Mouse (Mus musculus): ENCODE results near the gene Lama5. TPM values are rescaled to one million over a fixed set of nuclear protein-coding genes. Genes with fewer than 3 reads are reported as not detected.

Lama5 gene
- polyA plus RNA-seq, 1 experiment from 2014 or later, result 54.1 TPM

GRCm38 (mm10) chr2:180229129-180229528 is 3.5 kb upstream of the Lama5 start:
- peaks cover 29% of the 10 kb centered on the region for H3K4me1 ChIP-seq (ENCODE audit: control insufficient read depth, insufficient read depth, low read length)
- no peak overlapping the region for H3K9ac ChIP-seq (ENCODE audit: low read depth, low read length)
- ATAC-seq (ENCODE audit: low FRiP score, low TSS enrichment), result no peak
- H3K4me3 ChIP-seq (ENCODE audit: low read length), result no peak overlapping the region
- H3K36me3 ChIP-seq (ENCODE audit: control insufficient read depth, insufficient read depth, low read length), result no peaks in the 10 kb centered on the region
- peaks cover 20% of the 10 kb centered on the region for H3K27me3 ChIP-seq (ENCODE audit: control insufficient read depth, insufficient read depth, low read length)
- no peak overlapping the region for H3K4me2 ChIP-seq (replicated peaks; ENCODE audit: low read depth, low read length)
- no peaks in the 10 kb centered on the region for H3K9me3 ChIP-seq (ENCODE audit: control insufficient read depth, low read length)
- 77% methylated on average over 3 of the region's 3 CpGs for WGBS
- H3K27ac ChIP-seq (ENCODE audit: low read depth, low read length), result no peak overlapping the region

DNA sequence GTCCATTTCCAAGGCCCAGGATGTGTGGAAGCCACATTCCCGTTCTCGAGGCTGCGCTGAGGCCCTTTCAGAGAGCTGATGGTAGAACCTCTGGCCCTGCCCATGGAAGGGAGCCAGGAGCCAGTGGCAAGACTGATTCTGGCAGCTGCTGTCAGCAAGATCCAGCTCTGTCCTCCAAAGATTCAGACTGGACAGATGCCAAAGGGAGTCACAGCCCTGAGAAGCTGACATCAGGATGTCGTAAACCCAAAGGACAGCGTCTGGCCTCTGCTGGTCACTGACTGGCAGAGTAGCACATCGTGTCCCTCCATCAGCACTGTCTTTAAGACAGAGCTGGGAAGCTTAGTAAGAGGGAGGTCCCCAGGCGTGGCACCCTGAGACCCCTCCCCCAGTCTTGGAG is 2.9 kb upstream of the Lama5 start:
- ATAC-seq (ENCODE audit: low FRiP score, low TSS enrichment), result no peak
- 45% methylated on average over 7 of the region's 7 CpGs for WGBS
- Histone ChIP-seq H3K9ac (ENCODE audit: low read depth, low read length) (no peak overlapping the region), H3K4me3 (ENCODE audit: low read length) (no peak overlapping the region), H3K4me2 (replicated peaks; ENCODE audit: low read depth, low read length) (no peak overlapping the region), H3K27ac (ENCODE audit: low read depth, low read length) (no peak overlapping the region), H3K4me1 (ENCODE audit: control insufficient read depth, insufficient read depth, low read length) (peaks cover 29% of the 10 kb centered on the region), H3K9me3 (ENCODE audit: control insufficient read depth, low read length) (no peaks in the 10 kb centered on the region), H3K36me3 (ENCODE audit: control insufficient read depth, insufficient read depth, low read length) (no peaks in the 10 kb centered on the region), H3K27me3 (ENCODE audit: control insufficient read depth, insufficient read depth, low read length) (peaks cover 21% of the 10 kb centered on the region)

DNA sequence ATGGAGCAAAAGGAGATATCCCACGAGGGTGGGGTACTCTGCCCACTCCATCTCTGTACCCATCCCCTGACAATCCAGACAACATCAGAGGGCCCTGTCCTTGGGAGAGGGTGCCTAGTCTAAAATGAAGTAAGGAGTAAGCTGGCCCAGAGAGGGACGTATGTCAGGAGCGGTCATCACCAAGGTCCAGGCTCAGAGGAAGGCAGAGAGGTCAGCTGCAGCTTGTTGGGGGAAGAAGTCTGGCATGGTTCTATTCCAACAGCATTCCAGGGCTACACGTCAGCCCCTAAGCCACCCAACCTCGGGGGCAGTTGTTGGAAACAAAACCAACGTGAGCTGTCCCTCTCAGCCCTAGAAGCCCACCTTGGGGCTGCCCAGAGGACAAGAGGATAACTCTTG is 2.4 kb upstream of the Lama5 start:
- Histone ChIP-seq H3K4me3 (ENCODE audit: low read length) (no peak overlapping the region), H3K27ac (ENCODE audit: low read depth, low read length) (no peak overlapping the region), H3K4me1 (ENCODE audit: control insufficient read depth, insufficient read depth, low read length) (peaks cover 31% of the 10 kb centered on the region), H3K36me3 (ENCODE audit: control insufficient read depth, insufficient read depth, low read length) (no peaks in the 10 kb centered on the region), H3K27me3 (ENCODE audit: control insufficient read depth, insufficient read depth, low read length) (peaks cover 21% of the 10 kb centered on the region), H3K4me2 (replicated peaks; ENCODE audit: low read depth, low read length) (peak overlapping the region; percentile 34; the same call in 1 of the 2 replicates), H3K9me3 (ENCODE audit: control insufficient read depth, low read length) (no peaks in the 10 kb centered on the region), H3K9ac (ENCODE audit: low read depth, low read length) (no peak overlapping the region)
- ATAC-seq (ENCODE audit: low FRiP score, low TSS enrichment), result no peak; the same call in 1 of the 2 replicates
- WGBS, result 50% methylated on average over 6 of the region's 6 CpGs

DNA sequence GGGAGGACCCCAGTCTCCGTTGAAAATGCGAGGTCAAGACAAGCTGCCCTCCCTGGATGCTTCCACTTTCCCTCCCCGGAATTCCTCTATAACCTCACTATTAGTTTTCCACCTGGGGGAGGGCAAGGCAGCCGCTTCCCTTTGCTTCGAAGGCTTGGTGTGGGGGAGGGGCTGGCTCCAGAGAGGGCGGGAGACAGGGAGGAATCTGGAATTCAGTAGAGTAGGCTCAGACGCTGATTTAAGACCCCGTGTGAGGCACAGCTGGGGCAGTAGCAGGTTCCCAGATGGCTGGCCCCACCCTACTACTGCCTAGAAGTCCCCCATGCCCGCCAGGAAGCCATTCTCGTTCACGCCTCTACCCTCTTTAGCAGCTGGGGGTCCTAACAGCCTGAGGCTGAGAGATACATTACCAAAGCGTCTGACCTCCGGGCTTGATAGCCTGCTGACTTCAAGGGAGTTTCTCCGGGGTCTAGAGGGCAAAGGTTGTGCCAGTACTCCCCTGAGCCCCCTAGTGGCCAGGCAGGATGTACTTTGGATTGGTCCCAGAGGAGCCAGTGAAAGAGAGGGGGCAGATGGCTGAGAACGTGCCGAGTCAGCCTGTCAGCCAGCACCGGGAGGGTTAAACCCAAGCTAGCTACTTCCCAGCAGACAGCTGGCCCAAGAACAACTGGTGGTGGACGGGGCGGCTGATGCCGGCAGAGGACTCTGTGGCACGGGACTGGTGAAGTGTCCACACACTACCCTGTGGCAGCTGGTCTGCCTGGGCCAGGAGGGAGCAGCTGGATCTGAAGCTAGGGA is 1.8 kb upstream of the Lama5 start:
- peak overlapping the region; percentile 34 for H3K4me2 ChIP-seq (replicated peaks; ENCODE audit: low read depth, low read length)
- peak overlapping the region; percentile 6; the same call in 1 of the 2 replicates for H3K27ac ChIP-seq (ENCODE audit: low read depth, low read length)
- peaks cover 36% of the 10 kb centered on the region for H3K4me1 ChIP-seq (ENCODE audit: control insufficient read depth, insufficient read depth, low read length)
- no peaks in the 10 kb centered on the region for H3K36me3 ChIP-seq (ENCODE audit: control insufficient read depth, insufficient read depth, low read length)
- peak; percentile 51 for ATAC-seq (ENCODE audit: low FRiP score, low TSS enrichment)
- H3K4me3 ChIP-seq (ENCODE audit: low read length), result no peak overlapping the region
- H3K9me3 ChIP-seq (ENCODE audit: control insufficient read depth, low read length), result no peaks in the 10 kb centered on the region
- H3K9ac ChIP-seq (ENCODE audit: low read depth, low read length), result no peak overlapping the region
- peaks cover 21% of the 10 kb centered on the region for H3K27me3 ChIP-seq (ENCODE audit: control insufficient read depth, insufficient read depth, low read length)
- WGBS, result 1% methylated on average over 21 of the region's 21 CpGs

- no peaks in the 10 kb centered on the region for H3K36me3 ChIP-seq (ENCODE audit: control insufficient read depth, insufficient read depth, low read length)
- under 1% methylated on average over 55 of the region's 55 CpGs for WGBS
- H3K27ac ChIP-seq (ENCODE audit: low read depth, low read length), result peak overlapping the region; percentile 48; the same call in 1 of the 2 replicates
- peak overlapping the region; percentile 64 for H3K4me3 ChIP-seq (ENCODE audit: low read length)
- peak overlapping the region; percentile 67 for H3K9ac ChIP-seq (ENCODE audit: low read depth, low read length)
- peaks cover 37% of the 10 kb centered on the region for H3K4me1 ChIP-seq (ENCODE audit: control insufficient read depth, insufficient read depth, low read length)
- peak overlapping the region; percentile 95 for H3K4me2 ChIP-seq (replicated peaks; ENCODE audit: low read depth, low read length)
- peaks cover 21% of the 10 kb centered on the region for H3K27me3 ChIP-seq (ENCODE audit: control insufficient read depth, insufficient read depth, low read length)
- no peaks in the 10 kb centered on the region for H3K9me3 ChIP-seq (ENCODE audit: control insufficient read depth, low read length)
- ATAC-seq (ENCODE audit: low FRiP score, low TSS enrichment), result peak; percentile 50
Observed at GRCm38 (mm10) chr2:180225044-180225761, 456 bp downstream of the Lama5 start.

- Histone ChIP-seq H3K9me3 (ENCODE audit: control insufficient read depth, low read length) (no peaks in the 10 kb centered on the region), H3K4me2 (replicated peaks; ENCODE audit: low read depth, low read length) (peak overlapping the region; percentile 95), H3K27me3 (ENCODE audit: control insufficient read depth, insufficient read depth, low read length) (peaks cover 21% of the 10 kb centered on the region), H3K27ac (ENCODE audit: low read depth, low read length) (peak overlapping the region; percentile 42; the same call in 1 of the 2 replicates), H3K4me3 (ENCODE audit: low read length) (peak overlapping the region; percentile 64), H3K4me1 (ENCODE audit: control insufficient read depth, insufficient read depth, low read length) (peaks cover 37% of the 10 kb centered on the region), H3K36me3 (ENCODE audit: control insufficient read depth, insufficient read depth, low read length) (no peaks in the 10 kb centered on the region), H3K9ac (ENCODE audit: low read depth, low read length) (peak overlapping the region; percentile 67)
- no peak for ATAC-seq (ENCODE audit: low FRiP score, low TSS enrichment)
- WGBS, result 2% methylated on average over 12 of the region's 13 CpGs
Observed at GRCm38 (mm10) chr2:180224647-180225043, 1.0 kb downstream of the Lama5 start.

- Histone ChIP-seq H3K36me3 (ENCODE audit: control insufficient read depth, insufficient read depth, low read length) (no peaks in the 10 kb centered on the region), H3K4me2 (replicated peaks; ENCODE audit: low read depth, low read length) (peak overlapping the region; percentile 9; the same call in 1 of the 2 replicates), H3K4me3 (ENCODE audit: low read length) (no peak overlapping the region), H3K27ac (ENCODE audit: low read depth, low read length) (no peak overlapping the region), H3K9me3 (ENCODE audit: control insufficient read depth, low read length) (no peaks in the 10 kb centered on the region), H3K4me1 (ENCODE audit: control insufficient read depth, insufficient read depth, low read length) (peaks cover 21% of the 10 kb centered on the region), H3K27me3 (ENCODE audit: control insufficient read depth, insufficient read depth, low read length) (peaks cover 21% of the 10 kb centered on the region), H3K9ac (ENCODE audit: low read depth, low read length) (no peak overlapping the region)
- ATAC-seq (ENCODE audit: low FRiP score, low TSS enrichment), result peak; percentile 20
- WGBS, result 19% methylated on average over 6 of the region's 6 CpGs
Observed at GRCm38 (mm10) chr2:180222250-180222649, 3.4 kb downstream of the Lama5 start.

DNA sequence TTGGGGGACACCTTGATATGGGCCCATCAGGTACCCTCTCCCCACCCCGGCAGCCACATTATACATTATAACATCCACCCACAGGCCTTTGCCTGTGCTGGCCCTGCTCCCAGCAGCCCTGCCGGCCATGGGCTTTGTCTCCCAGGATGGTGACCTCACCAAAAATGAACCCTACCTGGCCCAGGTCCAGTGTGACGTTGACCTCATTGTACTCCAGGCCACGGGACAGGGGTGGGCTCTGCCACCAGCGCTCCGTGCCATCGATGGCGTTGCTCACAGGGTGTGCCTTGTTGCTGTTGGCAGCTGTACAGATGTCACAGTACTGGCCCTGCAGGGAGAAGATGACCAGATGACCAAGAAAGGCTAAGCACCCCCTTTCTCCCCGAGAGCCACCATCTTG is 4.6 kb downstream of the Lama5 start:
- no peaks in the 10 kb centered on the region for H3K9me3 ChIP-seq (ENCODE audit: control insufficient read depth, low read length)
- no peaks in the 10 kb centered on the region for H3K36me3 ChIP-seq (ENCODE audit: control insufficient read depth, insufficient read depth, low read length)
- H3K9ac ChIP-seq (ENCODE audit: low read depth, low read length), result no peak overlapping the region
- 94% methylated on average over 9 of the region's 9 CpGs for WGBS
- H3K4me2 ChIP-seq (replicated peaks; ENCODE audit: low read depth, low read length), result no peak overlapping the region
- ATAC-seq (ENCODE audit: low FRiP score, low TSS enrichment), result no peak
- no peak overlapping the region for H3K4me3 ChIP-seq (ENCODE audit: low read length)
- peaks cover 13% of the 10 kb centered on the region for H3K4me1 ChIP-seq (ENCODE audit: control insufficient read depth, insufficient read depth, low read length)
- peaks cover 18% of the 10 kb centered on the region for H3K27me3 ChIP-seq (ENCODE audit: control insufficient read depth, insufficient read depth, low read length)
- no peak overlapping the region for H3K27ac ChIP-seq (ENCODE audit: low read depth, low read length)

- no peak overlapping the region for H3K4me2 ChIP-seq (replicated peaks; ENCODE audit: low read depth, low read length)
- no peaks in the 10 kb centered on the region for H3K9me3 ChIP-seq (ENCODE audit: control insufficient read depth, low read length)
- WGBS, result 64% methylated on average over 9 of the region's 9 CpGs
- H3K4me3 ChIP-seq (ENCODE audit: low read length), result no peak overlapping the region
- no peak overlapping the region for H3K9ac ChIP-seq (ENCODE audit: low read depth, low read length)
- peak overlapping the region; percentile 37; the same call in 1 of the 2 replicates for H3K27ac ChIP-seq (ENCODE audit: low read depth, low read length)
- H3K4me1 ChIP-seq (ENCODE audit: control insufficient read depth, insufficient read depth, low read length), result peaks cover 13% of the 10 kb centered on the region
- no peak for ATAC-seq (ENCODE audit: low FRiP score, low TSS enrichment)
- H3K36me3 ChIP-seq (ENCODE audit: control insufficient read depth, insufficient read depth, low read length), result no peaks in the 10 kb centered on the region
- H3K27me3 ChIP-seq (ENCODE audit: control insufficient read depth, insufficient read depth, low read length), result peaks cover 10% of the 10 kb centered on the region; the same call in 1 of the 2 replicates
Observed at GRCm38 (mm10) chr2:180220165-180220564, 5.5 kb downstream of the Lama5 start.

Measured in kidney, embryonic 14.5 days (tissue).